Mouse (Mus musculus) Patski (cell line): ENCODE data around the gene Lsg1. TPM values are rescaled to one million over a fixed set of nuclear protein-coding genes. Genes with fewer than 3 reads are reported as not detected.
A peak's percentile ranks its signal among the peaks of the same experiment; 100 is the strongest.

ENCODE experiments used
- ATAC-seq: fragments of 100-300 bp; one replicate; pipeline ENCODE4 v1.8.0; 2021
- CTCF ChIA-PET: fragments of 350-600 bp; sonication (Branson Sonifier 250); formaldehyde crosslinking; loops from one replicate; lab custom pipeline; 2022; ENCODE audit warnings: inconsistent platforms; lab: Charles Lee
- POLR2A ChIA-PET: fragments of 350-600 bp; sonication (Branson Sonifier 250); formaldehyde crosslinking; loops from one replicate; lab custom pipeline; 2022; ENCODE audit warnings: antibody characterized with exemption, inconsistent platforms; lab: Charles Lee
- DNase-seq: peaks from one replicate; pipeline ENCODE4 v3.0.0-alpha.2; 2011; ENCODE audit warnings: low read depth, low spot score
- H3K27me3 ChIP-seq: fragments of 371-371 bp; one replicate; pipeline ENCODE4 v1.5.1; 2021
- CTCF ChIP-seq: fragments of 100-300 bp; IDR thresholded peaks from one replicate; pipeline ENCODE4 v1.5.1; 2021
- in situ Hi-C: fragments of 300-500 bp; cut with MboI; formaldehyde crosslinking; loops from 3 replicates; pipeline ENCODE4 v1.11.1; 2018; ENCODE audit warnings: low pct_unique_long_range_greater_than_20kb, mixed read lengths
- polyA plus RNA-seq: library from polyadenylated mRNA; unstranded; gene quantifications from one replicate; pipeline ENCODE4 v1.2.3, GENCODE M21; 2021

Gene Lsg1
- polyA plus RNA-seq, 1 experiment from 2014 or later = 47.8 TPM

GRCm38 (mm10) chr16:30540107-30541001, 47.0 kb downstream of the Lsg1 start:
- in situ Hi-C loops = no loop called here
- H3K27me3 ChIP-seq = no peaks in the 10 kb centered on the region
- DNase-seq (no peak), ATAC-seq (no peak)
- POLR2A ChIA-PET = no interaction called here
- CTCF ChIA-PET = interaction anchor here (0.7 to 1.0 kb wide), 2 partner anchors 530 to 540 kb away, joined by 3 read pairs; no protein-coding TSS in a partner anchor
- no peak for TF ChIP-seq CTCF

GRCm38 (mm10) chr16:30539433-30539832, 48.0 kb downstream of the Lsg1 start:
- ChIA-PET POLR2A (no interaction called here), CTCF (interaction anchor here (1.2 kb wide), 1 partner anchor 22 kb away, joined by 4 read pairs; no protein-coding TSS in a partner anchor)
- no peaks in the 10 kb centered on the region for H3K27me3 ChIP-seq
- in situ Hi-C loops = loop anchor here (5.0 kb wide), 1 partner anchor 813 kb away; no protein-coding TSS in a partner anchor
- DNase-seq (no peak), ATAC-seq (no peak)
- peak; percentile 80 for TF ChIP-seq CTCF

GRCm38 (mm10) chr16:30535075-30535474, 52.3 kb downstream of the Lsg1 start:
- ChIA-PET CTCF (no interaction called here), POLR2A (no interaction called here)
- in situ Hi-C loops = loop anchor here (5.0 kb wide), 1 partner anchor 817 kb away; no protein-coding TSS in a partner anchor
- ATAC-seq = no peak
- DNase-seq = no peak
- H3K27me3 ChIP-seq = no peaks in the 10 kb centered on the region
- TF ChIP-seq CTCF = no peak

GRCm38 (mm10) chr16:30533592-30533991, 53.8 kb downstream of the Lsg1 start:
- ATAC-seq = no peak
- no peaks in the 10 kb centered on the region for H3K27me3 ChIP-seq
- CTCF ChIA-PET = interaction anchor here (1.2 to 3.0 kb wide), 2 partner anchors 13 to 28 kb away, joined by 3 to 18 read pairs; no protein-coding TSS in a partner anchor
- POLR2A ChIA-PET = no interaction called here
- no peak for TF ChIP-seq CTCF
- in situ Hi-C loops = no loop called here
- DNase-seq = no peak

GRCm38 (mm10) chr16:30532929-30533328, 54.5 kb downstream of the Lsg1 start:
- H3K27me3 ChIP-seq = no peaks in the 10 kb centered on the region
- in situ Hi-C loops = no loop called here
- no peak for DNase-seq
- ChIA-PET POLR2A (no interaction called here), CTCF (interaction anchor here (3.0 kb wide), 1 partner anchor 13 kb away, joined by 18 read pairs; no protein-coding TSS in a partner anchor)
- ATAC-seq = no peak
- TF ChIP-seq CTCF = no peak

GRCm38 (mm10) chr16:30531761-30532406, 55.5 kb downstream of the Lsg1 start:
- no peak for DNase-seq
- peak; percentile 78 for TF ChIP-seq CTCF
- ChIA-PET POLR2A (interaction anchor here (0.6 kb wide), 1 partner anchor 129 kb away, joined by 4 read pairs; no protein-coding TSS in a partner anchor), CTCF (interaction anchor here (1.4 to 3.0 kb wide), 5 partner anchors 12 to 269 kb away, joined by 3 to 18 read pairs (median 4); no protein-coding TSS in a partner anchor)
- in situ Hi-C loops = no loop called here
- H3K27me3 ChIP-seq = no peaks in the 10 kb centered on the region
- no peak for ATAC-seq

- peak; percentile 50 for TF ChIP-seq CTCF
- POLR2A ChIA-PET = no interaction called here
- CTCF ChIA-PET = interaction anchor here (0.7 to 3.0 kb wide), 6 partner anchors 11 to 268 kb away, joined by 3 to 18 read pairs (median 4); no protein-coding TSS in a partner anchor
- in situ Hi-C loops = no loop called here
- DNase-seq (no peak), ATAC-seq (no peak)
- no peaks in the 10 kb centered on the region for H3K27me3 ChIP-seq
Observed at GRCm38 (mm10) chr16:30530815-30531214, 56.6 kb downstream of the Lsg1 start.

GRCm38 (mm10) chr16:30528386-30528785, 59.0 kb downstream of the Lsg1 start:
- CTCF ChIA-PET = no interaction called here
- in situ Hi-C loops = no loop called here
- DNase-seq = no peak
- no peak for TF ChIP-seq CTCF
- POLR2A ChIA-PET = no interaction called here
- no peaks in the 10 kb centered on the region for H3K27me3 ChIP-seq
- no peak for ATAC-seq

- in situ Hi-C loops = no loop called here
- no peaks in the 10 kb centered on the region for H3K27me3 ChIP-seq
- POLR2A ChIA-PET = no interaction called here
- TF ChIP-seq CTCF = no peak
- CTCF ChIA-PET = no interaction called here
- DNase-seq (no peak), ATAC-seq (no peak)
Observed at GRCm38 (mm10) chr16:30527889-30528288, 59.5 kb downstream of the Lsg1 start.

GRCm38 (mm10) chr16:30525756-30526155, 61.6 kb downstream of the Lsg1 start:
- POLR2A ChIA-PET = no interaction called here
- DNase-seq = no peak
- in situ Hi-C loops = no loop called here
- TF ChIP-seq CTCF = no peak
- no peaks in the 10 kb centered on the region for H3K27me3 ChIP-seq
- CTCF ChIA-PET = no interaction called here
- no peak for ATAC-seq
